In genomic region chr15:89623626-89623959, GRCm38 (mm10) we compare ENCODE assay signal across 10 mouse cellular contexts. TPM values are rescaled to one million over a fixed set of nuclear protein-coding genes. Genes with fewer than 3 reads are reported as not detected.
A peak's percentile ranks its signal among the peaks of the same experiment; 100 is the strongest.
DNase-seq lines count a peak whose midpoint lies in the region; ATAC-seq lines count a peak whose summit lies in the region.
"Had no signal": no experiment of that assay in that cellular context is flagged by ENCODE, and none has a peak within 500 bp of the region (broad histone marks: within the 10 kb centered on the region; RNA-seq: fewer than 3 reads in every experiment).

No protein-coding gene starts in this region.

- H3K27ac ChIP-seq in intestine, embryonic 15.5 days, result no peak overlapping the region
- no peak overlapping the region for H3K27ac ChIP-seq in midbrain, embryonic 12.5 days (replicated peaks)
- H3K27ac ChIP-seq: stomach, embryonic 15.5 days had no signal

- peak; percentile 64 for DNase-seq in urinary bladder, postnatal 14 days (ENCODE audit: low spot score)
- DNase-seq in urinary bladder, adult 2 months (ENCODE audit: low spot score), result no peak
- peak; percentile 33 for DNase-seq in cerebellum, adult 9-11 months
- DNase-seq in frontal cortex, postnatal 10 days (ENCODE audit: low spot score in 2 of 2), result peak; percentile 22 to 72
- DNase-seq in left cerebral cortex, postnatal 10 days (ENCODE audit: extremely low spot score in 1 of 2, low spot score in 2 of 2), result peak; percentile 68
- DNase-seq in telencephalon, adult 2 months (ENCODE audit: low read depth, low spot score), result peak; percentile 64

- H3K9me3 ChIP-seq in intestine, embryonic 15.5 days, result no peaks in the 10 kb centered on the region
- no peaks in the 10 kb centered on the region for H3K9me3 ChIP-seq in midbrain, embryonic 12.5 days
- H3K9me3 ChIP-seq: stomach, embryonic 15.5 days had no signal

- no peak overlapping the region for H3K4me2 ChIP-seq in intestine, embryonic 15.5 days (replicated peaks)
- H3K4me2 ChIP-seq in midbrain, embryonic 12.5 days (replicated peaks), result no peak overlapping the region
- H3K4me2 ChIP-seq: stomach, embryonic 15.5 days had no signal

- H3K4me3 ChIP-seq in intestine, embryonic 15.5 days (replicated peaks), result no peak overlapping the region
- no peak overlapping the region for H3K4me3 ChIP-seq in midbrain, embryonic 12.5 days
- H3K4me3 ChIP-seq: erythroblast, embryonic 14.5 days; stomach, embryonic 15.5 days had no signal

- intact Hi-C loops in left cerebral cortex, postnatal 10 days (cut with DNase I), result loop anchor here (5.0 to 10.0 kb wide), 3 partner anchors 221 to 594 kb away; partner anchors contain the start of gene Syt10

- WGBS in intestine, embryonic 15.5 days, result 11% methylated on average over 6 of the region's 6 CpGs
- 15% methylated on average over 6 of the region's 6 CpGs for WGBS in midbrain, embryonic 12.5 days

- H3K9ac ChIP-seq in intestine, embryonic 15.5 days, result no peak overlapping the region
- H3K9ac ChIP-seq in midbrain, embryonic 12.5 days (replicated peaks), result no peak overlapping the region
- H3K9ac ChIP-seq: stomach, embryonic 15.5 days had no signal

- peak; percentile 55; the same call in 1 of the 2 replicates for ATAC-seq in intestine, embryonic 15.5 days
- ATAC-seq in midbrain, embryonic 12.5 days (ENCODE audit: low FRiP score, low read depth), result peak; percentile 56; the same call in 1 of the 2 replicates

- H3K4me1 ChIP-seq in intestine, embryonic 15.5 days (replicated peaks), result no peaks in the 10 kb centered on the region
- H3K4me1 ChIP-seq in midbrain, embryonic 12.5 days, result no peaks in the 10 kb centered on the region
- H3K4me1 ChIP-seq: stomach, embryonic 15.5 days had no signal

- no peaks in the 10 kb centered on the region for H3K36me3 ChIP-seq in intestine, embryonic 15.5 days
- no peaks in the 10 kb centered on the region for H3K36me3 ChIP-seq in midbrain, embryonic 12.5 days
- H3K36me3 ChIP-seq: stomach, embryonic 15.5 days had no signal

- no peaks in the 10 kb centered on the region for H3K27me3 ChIP-seq in intestine, embryonic 15.5 days (replicated peaks)
- no peaks in the 10 kb centered on the region for H3K27me3 ChIP-seq in midbrain, embryonic 12.5 days
- H3K27me3 ChIP-seq: stomach, embryonic 15.5 days had no signal

RNA-seq across cellular contexts. Expression of gene Rabl2, which starts 31.9 kb away (rescaled TPM):
- polyA plus RNA-seq in urinary bladder, adult 2 months (2012; rRNA removed), result 22.2 and 26.8 TPM in 2 replicates
- 29.9 and 30.7 TPM in 2 replicates for polyA plus RNA-seq in intestine, embryonic 15.5 days (2015; fragmentation: Nextera tagmentation; extraction: Ambion mirVana)
- 10 to 100 TPM; 36.4 to 39.0 TPM for total RNA-seq in left cerebral cortex, postnatal 10 days (2021)
- 70.5 and 77.8 TPM in 2 replicates for polyA plus RNA-seq in midbrain, embryonic 12.5 days (2016; fragmentation: Nextera tagmentation; extraction: Ambion mirVana)

RNA-seq across cellular contexts. Expression of gene Acr, which starts 55.5 kb away (rescaled TPM):
- 0.63 and 0.71 TPM in 2 replicates for polyA plus RNA-seq in urinary bladder, adult 2 months (2012; rRNA removed)
- not detected in 2 replicates for polyA plus RNA-seq in intestine, embryonic 15.5 days (2015; fragmentation: Nextera tagmentation; extraction: Ambion mirVana)
- 1 to 10 TPM; 2.0 to 3.0 TPM for total RNA-seq in left cerebral cortex, postnatal 10 days (2021)
- 0.74 and 1.3 TPM in 2 replicates for polyA plus RNA-seq in midbrain, embryonic 12.5 days (2016; fragmentation: Nextera tagmentation; extraction: Ambion mirVana)
- polyA plus RNA-seq: erythroblast, embryonic 14.5 days had no signal
